Mouse (Mus musculus): Measurements from ENCODE around the gene Armc7. TPM values are rescaled to one million over a fixed set of nuclear protein-coding genes. Genes with fewer than 3 reads are reported as not detected.

Gene Armc7
- polyA plus RNA-seq, 1 experiment, result 3.0 TPM

DNA sequence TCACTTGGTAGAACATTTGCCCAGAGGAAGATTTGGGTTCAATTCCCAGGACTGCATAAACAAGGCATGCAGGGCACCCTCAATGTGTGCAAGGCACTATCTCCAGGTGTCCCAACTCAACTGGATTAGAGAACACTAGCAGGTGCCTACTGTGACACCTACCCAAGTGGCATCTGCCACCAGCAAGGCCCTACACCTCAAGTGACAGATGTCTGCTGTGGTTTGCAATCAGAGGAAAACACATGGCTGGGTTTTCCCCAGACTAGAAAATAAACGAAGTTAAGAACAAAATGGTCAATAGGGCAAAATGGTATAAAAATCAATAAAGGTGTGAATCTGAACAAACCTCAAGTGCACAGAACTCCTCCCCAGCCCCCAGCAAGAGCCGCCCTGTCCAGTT is 32.6 kb downstream of the Armc7 start:
- H3K4me1 ChIP-seq (ENCODE audit: control insufficient read depth, insufficient read depth, low read length), result no peaks in the 10 kb centered on the region
- peaks cover 8% of the 10 kb centered on the region; the same call in 1 of the 2 replicates for H3K36me3 ChIP-seq (ENCODE audit: control insufficient read depth, insufficient read depth, low read length, poor library complexity, severe bottlenecking)
- TF ChIP-seq EP300 (IDR thresholded peaks at IDR 0.05; ENCODE audit: insufficient read depth, low read depth, low read length), result no peak
- TF ChIP-seq CTCF (IDR thresholded peaks at IDR 0.05; ENCODE audit: low read depth, low read length), result no peak
- no peak for TF ChIP-seq POLR2A (IDR thresholded peaks at IDR 0.05; ENCODE audit: insufficient read depth, low read length)
- H3K27me3 ChIP-seq (ENCODE audit: control insufficient read depth, insufficient read depth, low read length, poor library complexity, severe bottlenecking), result no peaks in the 10 kb centered on the region
- H3K9me3 ChIP-seq (replicated peaks; ENCODE audit: control insufficient read depth, insufficient read depth, low read length, poor library complexity, severe bottlenecking), result peaks cover 5% of the 10 kb centered on the region
- H3K9ac ChIP-seq (ENCODE audit: low read depth, poor library complexity, severe bottlenecking), result no peak overlapping the region
- no peak overlapping the region for H3K27ac ChIP-seq (ENCODE audit: insufficient read depth, low read length)
- H3K4me3 ChIP-seq (ENCODE audit: low read depth, low read length), result no peak overlapping the region

DNA sequence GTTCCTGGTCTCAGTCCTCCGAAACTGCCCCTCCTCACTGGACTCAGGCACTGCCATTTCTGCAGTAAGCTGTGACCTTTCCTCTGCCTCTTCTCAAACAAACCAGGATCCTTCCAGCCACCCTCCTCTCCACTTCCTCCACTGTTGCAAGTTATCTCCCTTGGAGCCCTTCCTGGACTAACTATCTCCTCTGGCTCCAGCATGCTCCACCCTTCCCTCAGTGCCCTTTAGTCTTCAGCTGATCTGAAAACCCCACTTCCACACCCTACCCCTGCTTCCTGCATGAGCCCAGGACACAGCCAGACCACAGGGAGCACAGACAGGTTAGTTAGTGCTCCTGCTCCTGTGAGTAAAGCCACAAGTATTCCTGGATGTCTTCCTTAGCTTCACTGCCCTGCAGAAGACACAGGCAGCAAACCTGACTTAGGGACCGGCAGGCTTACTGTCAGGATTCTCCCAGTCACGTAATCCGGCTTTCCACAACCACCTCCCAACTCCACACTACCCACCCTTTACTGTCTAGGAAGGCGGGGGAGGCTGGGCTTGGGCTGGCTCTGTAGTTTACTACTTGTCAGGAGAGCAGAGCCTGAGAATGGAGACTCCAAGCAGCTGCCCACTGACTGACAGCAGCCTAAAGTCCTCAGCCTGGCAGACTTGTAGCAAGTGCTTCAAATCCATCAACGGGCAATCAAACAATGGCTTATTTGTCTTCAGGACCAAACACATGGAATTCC is 34.5 kb downstream of the Armc7 start:
- H3K36me3 ChIP-seq (ENCODE audit: control insufficient read depth, insufficient read depth, low read length, poor library complexity, severe bottlenecking), result peaks cover 4% of the 10 kb centered on the region; the same call in 1 of the 2 replicates
- H3K4me1 ChIP-seq (ENCODE audit: control insufficient read depth, insufficient read depth, low read length), result no peaks in the 10 kb centered on the region
- no peak for TF ChIP-seq EP300 (IDR thresholded peaks at IDR 0.05; ENCODE audit: insufficient read depth, low read depth, low read length)
- no peak for TF ChIP-seq CTCF (IDR thresholded peaks at IDR 0.05; ENCODE audit: low read depth, low read length)
- no peak for TF ChIP-seq POLR2A (IDR thresholded peaks at IDR 0.05; ENCODE audit: insufficient read depth, low read length)
- peaks cover 5% of the 10 kb centered on the region for H3K9me3 ChIP-seq (replicated peaks; ENCODE audit: control insufficient read depth, insufficient read depth, low read length, poor library complexity, severe bottlenecking)
- no peak overlapping the region for H3K4me3 ChIP-seq (ENCODE audit: low read depth, low read length)
- H3K9ac ChIP-seq (ENCODE audit: low read depth, poor library complexity, severe bottlenecking), result no peak overlapping the region
- H3K27me3 ChIP-seq (ENCODE audit: control insufficient read depth, insufficient read depth, low read length, poor library complexity, severe bottlenecking), result no peaks in the 10 kb centered on the region
- H3K27ac ChIP-seq (ENCODE audit: insufficient read depth, low read length), result no peak overlapping the region

DNA sequence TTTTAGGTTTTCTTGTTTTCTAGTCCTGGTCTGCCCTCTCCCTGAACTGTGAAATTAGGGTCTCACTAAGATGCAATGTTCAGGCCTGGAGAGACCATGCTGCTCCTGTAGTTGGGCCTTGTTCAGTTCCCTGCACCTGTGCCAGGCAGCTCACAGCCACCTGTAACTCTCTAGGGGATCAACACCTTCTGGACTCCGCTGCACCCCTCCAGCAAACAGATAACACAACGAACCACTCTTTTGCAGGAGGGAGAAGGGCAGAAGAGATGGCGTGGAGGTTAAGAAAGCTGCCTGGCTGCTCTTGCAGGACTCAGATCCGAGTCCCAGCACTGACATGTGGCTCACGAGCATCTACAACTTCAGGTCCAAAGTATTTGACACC is 35.0 kb downstream of the Armc7 start:
- TF ChIP-seq POLR2A (IDR thresholded peaks at IDR 0.05; ENCODE audit: insufficient read depth, low read length), result no peak
- Histone ChIP-seq H3K9ac (ENCODE audit: low read depth, poor library complexity, severe bottlenecking) (no peak overlapping the region), H3K4me1 (ENCODE audit: control insufficient read depth, insufficient read depth, low read length) (no peaks in the 10 kb centered on the region)

DNA sequence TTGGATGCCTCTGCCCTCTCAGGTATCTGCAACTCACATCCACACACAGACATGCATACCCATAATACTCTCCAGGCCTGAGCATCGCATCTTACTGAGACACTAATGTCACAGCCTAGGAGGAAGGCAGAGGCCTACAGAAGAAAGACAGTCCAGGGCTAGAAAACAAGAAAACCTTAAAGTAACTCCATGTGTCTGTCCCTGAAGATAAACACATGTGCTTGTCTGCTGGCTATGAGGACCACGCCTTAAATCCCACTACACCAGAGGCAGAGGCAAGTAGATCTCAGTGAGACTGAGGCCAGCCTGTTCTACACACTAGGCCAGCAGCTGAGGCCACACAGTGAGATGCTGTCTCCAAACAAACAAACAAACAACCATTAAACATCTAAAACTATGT is 35.7 kb downstream of the Armc7 start:
- no peaks in the 10 kb centered on the region for H3K27me3 ChIP-seq (ENCODE audit: control insufficient read depth, insufficient read depth, low read length, poor library complexity, severe bottlenecking)
- H3K9ac ChIP-seq (ENCODE audit: low read depth, poor library complexity, severe bottlenecking), result no peak overlapping the region
- TF ChIP-seq POLR2A (IDR thresholded peaks at IDR 0.05; ENCODE audit: insufficient read depth, low read length) (no peak), EP300 (IDR thresholded peaks at IDR 0.05; ENCODE audit: insufficient read depth, low read depth, low read length) (no peak), CTCF (IDR thresholded peaks at IDR 0.05; ENCODE audit: low read depth, low read length) (no peak)
- H3K4me3 ChIP-seq (ENCODE audit: low read depth, low read length), result no peak overlapping the region
- peaks cover 5% of the 10 kb centered on the region for H3K9me3 ChIP-seq (replicated peaks; ENCODE audit: control insufficient read depth, insufficient read depth, low read length, poor library complexity, severe bottlenecking)
- H3K4me1 ChIP-seq (ENCODE audit: control insufficient read depth, insufficient read depth, low read length), result no peaks in the 10 kb centered on the region
- no peak overlapping the region for H3K27ac ChIP-seq (ENCODE audit: insufficient read depth, low read length)
- H3K36me3 ChIP-seq (ENCODE audit: control insufficient read depth, insufficient read depth, low read length, poor library complexity, severe bottlenecking), result peaks cover 4% of the 10 kb centered on the region; the same call in 1 of the 2 replicates

More for the DNA sequence above, 35.0 kb downstream of the Armc7 start:
- no peak overlapping the region for H3K4me3 ChIP-seq (ENCODE audit: low read depth, low read length)
- H3K27me3 ChIP-seq (ENCODE audit: control insufficient read depth, insufficient read depth, low read length, poor library complexity, severe bottlenecking), result no peaks in the 10 kb centered on the region
- peaks cover 4% of the 10 kb centered on the region; the same call in 1 of the 2 replicates for H3K36me3 ChIP-seq (ENCODE audit: control insufficient read depth, insufficient read depth, low read length, poor library complexity, severe bottlenecking)
- no peak overlapping the region for H3K27ac ChIP-seq (ENCODE audit: insufficient read depth, low read length)
- peaks cover 5% of the 10 kb centered on the region for H3K9me3 ChIP-seq (replicated peaks; ENCODE audit: control insufficient read depth, insufficient read depth, low read length, poor library complexity, severe bottlenecking)

DNA sequence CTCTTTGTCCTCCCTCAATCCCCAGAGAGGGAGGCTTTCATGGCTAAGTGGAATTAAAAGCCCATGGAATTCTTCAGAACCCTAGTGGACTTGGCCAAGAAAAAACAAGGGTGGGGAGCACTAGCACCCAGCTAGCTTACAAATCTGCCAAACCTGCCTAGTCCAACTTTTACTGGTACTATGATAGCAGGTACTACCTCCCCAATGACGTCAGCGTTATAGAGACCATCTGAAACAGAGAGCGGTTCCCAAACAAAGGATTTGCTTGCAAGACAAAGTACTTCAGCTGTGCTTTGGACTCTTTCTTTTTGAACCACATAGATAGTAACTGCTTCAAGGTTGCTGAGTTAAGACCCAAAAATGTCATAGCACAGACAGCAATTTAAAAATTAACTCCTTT is 36.5 kb downstream of the Armc7 start:
- Histone ChIP-seq H3K9ac (ENCODE audit: low read depth, poor library complexity, severe bottlenecking) (no peak overlapping the region), H3K27me3 (ENCODE audit: control insufficient read depth, insufficient read depth, low read length, poor library complexity, severe bottlenecking) (no peaks in the 10 kb centered on the region), H3K4me3 (ENCODE audit: low read depth, low read length) (no peak overlapping the region), H3K4me1 (ENCODE audit: control insufficient read depth, insufficient read depth, low read length) (no peaks in the 10 kb centered on the region), H3K36me3 (ENCODE audit: control insufficient read depth, insufficient read depth, low read length, poor library complexity, severe bottlenecking) (peaks cover 4% of the 10 kb centered on the region; the same call in 1 of the 2 replicates), H3K9me3 (replicated peaks; ENCODE audit: control insufficient read depth, insufficient read depth, low read length, poor library complexity, severe bottlenecking) (peaks cover 5% of the 10 kb centered on the region), H3K27ac (ENCODE audit: insufficient read depth, low read length) (no peak overlapping the region)
- TF ChIP-seq CTCF (IDR thresholded peaks at IDR 0.05; ENCODE audit: low read depth, low read length) (no peak), EP300 (IDR thresholded peaks at IDR 0.05; ENCODE audit: insufficient read depth, low read depth, low read length) (no peak), POLR2A (IDR thresholded peaks at IDR 0.05; ENCODE audit: insufficient read depth, low read length) (no peak)

DNA sequence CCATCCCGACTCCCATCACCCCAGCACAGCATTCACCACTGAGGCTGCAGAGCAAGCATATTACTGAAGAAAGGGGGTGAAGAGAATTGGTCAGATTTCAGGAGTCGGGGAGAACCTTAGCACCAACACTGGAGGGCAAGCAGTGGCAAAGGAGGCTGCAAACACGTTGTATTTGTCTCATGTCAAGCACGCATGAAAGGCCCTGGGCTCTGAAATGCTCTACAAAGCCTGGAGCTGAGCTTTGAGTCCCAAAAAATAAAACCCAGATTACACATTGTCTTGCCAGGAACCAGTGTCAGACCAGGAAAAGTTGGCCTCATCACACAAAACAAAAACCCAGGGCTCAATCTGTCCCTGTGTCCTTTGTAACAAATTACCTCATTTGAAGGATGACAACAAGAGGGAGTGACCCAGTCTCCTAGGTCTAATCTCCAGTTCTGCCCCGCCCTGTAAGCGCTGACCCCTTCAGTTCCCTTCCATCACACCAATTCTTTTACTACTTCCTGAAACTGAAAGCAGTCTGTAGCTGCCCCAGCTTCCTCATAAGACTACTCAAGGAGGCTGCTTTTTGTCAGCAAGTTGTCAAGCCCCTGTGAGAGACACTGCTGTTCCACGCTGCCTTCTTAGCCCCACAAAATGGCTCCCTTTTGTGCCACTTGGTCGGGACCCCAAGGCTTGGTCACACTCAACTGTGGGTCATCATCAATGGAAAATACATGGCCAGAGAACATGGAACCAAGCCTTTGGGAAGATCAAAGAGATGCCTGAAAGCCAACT is 37.1 kb downstream of the Armc7 start:
- H3K4me3 ChIP-seq (ENCODE audit: low read depth, low read length), result peak overlapping the region; percentile 96
- TF ChIP-seq CTCF (IDR thresholded peaks at IDR 0.05; ENCODE audit: low read depth, low read length) (no peak), EP300 (IDR thresholded peaks at IDR 0.05; ENCODE audit: insufficient read depth, low read depth, low read length) (no peak), POLR2A (IDR thresholded peaks at IDR 0.05; ENCODE audit: insufficient read depth, low read length) (no peak)
- no peaks in the 10 kb centered on the region for H3K27me3 ChIP-seq (ENCODE audit: control insufficient read depth, insufficient read depth, low read length, poor library complexity, severe bottlenecking)
- peaks cover 4% of the 10 kb centered on the region; the same call in 1 of the 2 replicates for H3K36me3 ChIP-seq (ENCODE audit: control insufficient read depth, insufficient read depth, low read length, poor library complexity, severe bottlenecking)
- H3K27ac ChIP-seq (ENCODE audit: insufficient read depth, low read length), result no peak overlapping the region
- H3K9me3 ChIP-seq (replicated peaks; ENCODE audit: control insufficient read depth, insufficient read depth, low read length, poor library complexity, severe bottlenecking), result peaks cover 5% of the 10 kb centered on the region
- H3K9ac ChIP-seq (ENCODE audit: low read depth, poor library complexity, severe bottlenecking), result no peak overlapping the region
- H3K4me1 ChIP-seq (ENCODE audit: control insufficient read depth, insufficient read depth, low read length), result no peaks in the 10 kb centered on the region

Data from ES-Bruce4 (cell line).